Mouse (Mus musculus): ENCODE results near the gene Dalrd3. TPM values are rescaled to one million over a fixed set of nuclear protein-coding genes. Genes with fewer than 3 reads are reported as not detected.

Gene Dalrd3
- total and polyA plus RNA-seq, 3 experiments: 85.8 to 126 TPM; not detected in 1

GRCm38 (mm10) chr9:108578545-108579343, 9.1 kb downstream of the Dalrd3 start, which contains the start of gene Wdr6 (continued):
- no peak for TF ChIP-seq ZC3H11A (IDR thresholded peaks at IDR 0.05; ENCODE audit: low read depth, low read length)
- TF ChIP-seq MAZ (IDR thresholded peaks at IDR 0.05; ENCODE audit: low read depth, low read length): peak; percentile 98
- no peak for TF ChIP-seq ELF1 (IDR thresholded peaks at IDR 0.05; ENCODE audit: low read depth, low read length)
- no peak for TF ChIP-seq GATA1 (IDR thresholded peaks at IDR 0.05; ENCODE audit: low read depth, low read length)
- TF ChIP-seq HCFC1 (IDR thresholded peaks at IDR 0.05; ENCODE audit: low read depth, low read length): peak; percentile 79
- no peak; the same call in 1 of the 2 replicates for TF ChIP-seq MEF2A (IDR thresholded peaks at IDR 0.05; ENCODE audit: extremely low read depth, insufficient replicate concordance, low read depth, low read length, poor library complexity, severe bottlenecking)
- TF ChIP-seq POLR2A (IDR thresholded peaks at IDR 0.05; ENCODE audit: control insufficient read depth in 1 of 2, insufficient read depth in 1 of 2, low read depth in 1 of 2, low read length in 2 of 2, poor library complexity in 1 of 2): peak; percentile 71 to 88; a peak in 3 of 4 replicates
- TF ChIP-seq E2F4 (IDR thresholded peaks at IDR 0.05; ENCODE audit: borderline replicate concordance, low read depth, low read length): no peak
- no peak for TF ChIP-seq CTCF (IDR thresholded peaks at IDR 0.05 in 2 of 3, conservative IDR thresholded peaks at IDR 0.05 in 1 of 3; ENCODE audit: control insufficient read depth in 1 of 3, insufficient read depth in 1 of 3, low read depth in 2 of 3, low read length in 3 of 3, poor library complexity in 1 of 3, severe bottlenecking in 1 of 3)
- TF ChIP-seq MAX (IDR thresholded peaks at IDR 0.05; ENCODE audit: low read length): peak; percentile 74
- peak; percentile 76 for TF ChIP-seq ZMIZ1 (IDR thresholded peaks at IDR 0.05; ENCODE audit: low read depth, low read length)
- TF ChIP-seq POLR2AphosphoS5 (IDR thresholded peaks at IDR 0.05; ENCODE audit: borderline replicate concordance, low read depth, low read length): no peak

DNA sequence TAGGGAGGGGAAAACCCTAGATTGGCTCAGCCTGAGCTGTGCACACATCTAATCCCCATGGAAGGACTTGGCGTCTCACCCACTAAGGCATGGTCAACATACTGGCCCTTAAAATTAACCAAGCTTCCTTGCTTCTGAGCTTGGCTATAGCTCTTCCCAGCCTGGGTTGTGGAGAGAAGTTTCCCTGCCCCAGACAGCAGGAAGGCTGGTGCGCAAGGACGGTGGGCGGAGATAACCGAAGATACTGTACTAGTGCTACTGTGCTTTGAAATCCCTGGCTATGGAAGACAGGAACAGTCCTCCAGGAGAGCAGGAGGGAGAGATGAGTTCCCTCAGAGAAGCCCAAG, 9.6 kb downstream of the Dalrd3 start:
- peak overlapping the region; percentile 68 for H3K27ac ChIP-seq (ENCODE audit: control insufficient read depth, low read depth, low read length)
- TF ChIP-seq NRF1 (IDR thresholded peaks at IDR 0.05; ENCODE audit: insufficient read depth, low read depth, low read length, poor library complexity, severe bottlenecking) (peak; percentile 46; the same call in 1 of the 2 replicates), ELF1 (IDR thresholded peaks at IDR 0.05; ENCODE audit: low read depth, low read length) (0 out of 2 replicates have a peak, but pooled peaks have one; percentile 3), RAD21 (IDR thresholded peaks at IDR 0.05; ENCODE audit: low read depth, low read length) (no peak)
- DNase-seq (ENCODE audit: low read depth, low spot score): peak; percentile 56
- H3K4me3 ChIP-seq (ENCODE audit: control insufficient read depth in 1 of 2, insufficient read depth in 1 of 2, low read depth in 2 of 2, low read length in 2 of 2): peak overlapping the region; percentile 72 to 98
- peaks cover 0 to 9% of the 10 kb centered on the region in 2 experiments; a peak in 2 of 4 replicates for H3K4me1 ChIP-seq (ENCODE audit: control insufficient read depth in 1 of 2, insufficient read depth in 2 of 2, low read length in 2 of 2)
- peaks cover 6% of the 10 kb centered on the region for H3K79me2 ChIP-seq (ENCODE audit: control insufficient read depth, insufficient read depth, low read length, poor library complexity)
- peak overlapping the region; percentile 88 for H3K9ac ChIP-seq (ENCODE audit: control insufficient read depth, low read depth, low read length, poor library complexity, severe bottlenecking)
- no peaks in the 10 kb centered on the region for H3K9me3 ChIP-seq (replicated peaks; ENCODE audit: insufficient read depth, low read length)
- H3K27me3 ChIP-seq (ENCODE audit: control insufficient read depth in 1 of 2, insufficient read depth in 2 of 2, low read length in 2 of 2): no peaks in the 10 kb centered on the region
- H3K36me3 ChIP-seq (ENCODE audit: control insufficient read depth in 1 of 2, insufficient read depth in 2 of 2, low read length in 2 of 2): no peaks in the 10 kb centered on the region

GRCm38 (mm10) chr9:108587571-108588180, 18.0 kb downstream of the Dalrd3 start:
- Histone ChIP-seq H3K4me3 (ENCODE audit: control insufficient read depth in 1 of 2, insufficient read depth in 1 of 2, low read depth in 2 of 2, low read length in 2 of 2) (no peak overlapping the region), H3K36me3 (ENCODE audit: control insufficient read depth in 1 of 2, insufficient read depth in 2 of 2, low read length in 2 of 2) (peaks cover 0 to 4% of the 10 kb centered on the region in 2 experiments; a peak in 1 of 4 replicates), H3K9me3 (replicated peaks; ENCODE audit: insufficient read depth, low read length) (no peaks in the 10 kb centered on the region), H3K27ac (ENCODE audit: control insufficient read depth, low read depth, low read length) (no peak overlapping the region), H3K27me3 (ENCODE audit: control insufficient read depth in 1 of 2, insufficient read depth in 2 of 2, low read length in 2 of 2) (no peaks in the 10 kb centered on the region), H3K9ac (ENCODE audit: control insufficient read depth, low read depth, low read length, poor library complexity, severe bottlenecking) (no peak overlapping the region), H3K79me2 (ENCODE audit: control insufficient read depth, insufficient read depth, low read length, poor library complexity) (no peaks in the 10 kb centered on the region), H3K4me1 (ENCODE audit: control insufficient read depth in 1 of 2, insufficient read depth in 2 of 2, low read length in 2 of 2) (peaks cover 0 to 5% of the 10 kb centered on the region in 2 experiments; a peak in 3 of 4 replicates)
- DNase-seq (ENCODE audit: low read depth, low spot score): no peak
- TF ChIP-seq BHLHE40 (IDR thresholded peaks at IDR 0.05; ENCODE audit: borderline replicate concordance, low read depth, low read length): no peak
- no peak for TF ChIP-seq GATA1 (IDR thresholded peaks at IDR 0.05; ENCODE audit: low read depth, low read length)
- TF ChIP-seq POLR2AphosphoS2 (IDR thresholded peaks at IDR 0.05; ENCODE audit: low read length): no peak
- TF ChIP-seq TAL1 (IDR thresholded peaks at IDR 0.05; ENCODE audit: low read length): no peak
- TF ChIP-seq KAT2A (conservative IDR thresholded peaks at IDR 0.05; ENCODE audit: low read depth, low read length): no peak
- TF ChIP-seq CTCF (IDR thresholded peaks at IDR 0.05 in 2 of 3, conservative IDR thresholded peaks at IDR 0.05 in 1 of 3; ENCODE audit: control insufficient read depth in 1 of 3, insufficient read depth in 1 of 3, low read depth in 2 of 3, low read length in 3 of 3, poor library complexity in 1 of 3, severe bottlenecking in 1 of 3): no peak
- TF ChIP-seq CHD1 (IDR thresholded peaks at IDR 0.05; ENCODE audit: low read depth, low read length): no peak
- TF ChIP-seq ELF1 (IDR thresholded peaks at IDR 0.05; ENCODE audit: low read depth, low read length): no peak
- no peak for TF ChIP-seq MAFK (IDR thresholded peaks at IDR 0.05; ENCODE audit: borderline replicate concordance, low read depth, low read length)
- no peak for TF ChIP-seq ZC3H11A (IDR thresholded peaks at IDR 0.05; ENCODE audit: low read depth, low read length)
- no peak for TF ChIP-seq USF1 (IDR thresholded peaks at IDR 0.05; ENCODE audit: low read depth, low read length)
- TF ChIP-seq NELFE (IDR thresholded peaks at IDR 0.05; ENCODE audit: low read depth, low read length): no peak
- no peak for TF ChIP-seq CHD2 (IDR thresholded peaks at IDR 0.05; ENCODE audit: low read length)
- no peak for TF ChIP-seq RAD21 (IDR thresholded peaks at IDR 0.05; ENCODE audit: low read depth, low read length)
- no peak for TF ChIP-seq MXI1 (IDR thresholded peaks at IDR 0.05; ENCODE audit: low read depth, low read length)
- TF ChIP-seq SMC3 (IDR thresholded peaks at IDR 0.05; ENCODE audit: low read depth, low read length): no peak
- no peak for TF ChIP-seq JUND (IDR thresholded peaks at IDR 0.05; ENCODE audit: low read depth, low read length)
